Mouse (Mus musculus) testis, adult 2 months (tissue): ENCODE results near the gene Olfm2. TPM values are rescaled to one million over a fixed set of nuclear protein-coding genes. Genes with fewer than 3 reads are reported as not detected.

ENCODE experiments used
- H3K27ac ChIP-seq: fragments of 200-500 bp; 2 replicates; pipeline ENCODE4 v1.5.1; 2012; ENCODE audit warnings: low read depth, low read length; ENCODE audit not compliant: control insufficient read depth, insufficient read depth
- H3K27me3 ChIP-seq: fragments of 200-500 bp; 2 replicates; pipeline ENCODE4 v1.6.1; 2012; ENCODE audit warnings: mild to moderate bottlenecking, low read length, moderate library complexity; ENCODE audit not compliant: control insufficient read depth, insufficient read depth
- H3K36me3 ChIP-seq: fragments of 200-500 bp; 2 replicates; pipeline ENCODE4 v1.6.1; 2012; ENCODE audit warnings: mild to moderate bottlenecking, low read length; ENCODE audit not compliant: control insufficient read depth, insufficient read depth
- H3K4me1 ChIP-seq: fragments of 200-500 bp; 2 replicates; pipeline ENCODE4 v1.6.1; 2012; ENCODE audit warnings: low read length; ENCODE audit not compliant: control insufficient read depth, insufficient read depth
- H3K4me3 ChIP-seq: fragments of 200-500 bp; 2 replicates; pipeline ENCODE4 v1.5.1; 2012; ENCODE audit warnings: low read depth, mild to moderate bottlenecking, low read length, moderate library complexity, mixed read lengths; ENCODE audit not compliant: control insufficient read depth
- CTCF ChIP-seq: fragments of 200-500 bp; IDR thresholded peaks from 2 replicates; pipeline ENCODE4 v1.5.1; 2012; ENCODE audit warnings: low read depth, mild to moderate bottlenecking, inconsistent platforms, low read length, moderate library complexity; ENCODE audit not compliant: control insufficient read depth, insufficient read depth, insufficient replicate concordance
- POLR2A ChIP-seq: fragments of 200-500 bp; IDR thresholded peaks from 2 replicates; pipeline ENCODE4 v1.6.1; 2012; ENCODE audit warnings: low read depth, mild to moderate bottlenecking, inconsistent platforms, low read length, moderate library complexity; ENCODE audit not compliant: control insufficient read depth
- polyA plus RNA-seq: library from polyadenylated mRNA; depleted of rRNA; stranded (reverse); fragments of >200 nt; gene quantifications from 2 replicates; pipeline ENCODE4 v1.2.3, GENCODE M21; 2012

Olfm2 gene
- polyA plus RNA-seq, 1 experiment: 3.2 TPM

DNA sequence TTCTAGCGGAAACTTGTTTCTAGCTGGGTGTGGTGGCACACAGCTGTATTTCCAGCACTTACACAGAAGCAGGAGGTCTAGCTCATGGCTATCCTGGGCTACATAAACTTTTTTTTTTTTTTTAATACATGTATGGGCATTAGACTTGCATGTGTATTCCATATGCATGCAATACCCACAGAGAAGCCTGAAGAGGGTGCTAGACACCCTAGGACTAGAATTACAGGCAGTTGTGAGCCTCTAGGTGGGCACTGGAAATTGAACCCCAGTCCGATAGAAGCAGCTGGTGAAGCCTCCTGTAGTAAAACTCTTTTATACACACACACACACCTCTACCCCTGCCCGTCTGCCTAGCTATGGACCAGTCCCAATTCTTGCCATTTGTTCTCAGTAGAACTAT lies 92.3 kb downstream of the Olfm2 start:
- no peaks in the 10 kb centered on the region for H3K27me3 ChIP-seq
- H3K4me3 ChIP-seq: peak overlapping the region; percentile 25; the same call in 1 of the 2 replicates
- no peaks in the 10 kb centered on the region; the same call in none of the 2 replicates for H3K4me1 ChIP-seq
- TF ChIP-seq POLR2A (no peak), CTCF (no peak)
- no peak overlapping the region for H3K27ac ChIP-seq
- peaks cover 2% of the 10 kb centered on the region; the same call in 1 of the 2 replicates for H3K36me3 ChIP-seq

GRCm38 (mm10) chr9:20652260-20652658 lies 93.9 kb downstream of the Olfm2 start:
- Histone ChIP-seq H3K36me3 (no peaks in the 10 kb centered on the region; the same call in 1 of the 2 replicates), H3K4me1 (no peaks in the 10 kb centered on the region; the same call in none of the 2 replicates), H3K27ac (peak overlapping the region; percentile 85), H3K4me3 (peak overlapping the region; percentile 96), H3K27me3 (no peaks in the 10 kb centered on the region)
- TF ChIP-seq POLR2A: no peak
- no peak for TF ChIP-seq CTCF

DNA sequence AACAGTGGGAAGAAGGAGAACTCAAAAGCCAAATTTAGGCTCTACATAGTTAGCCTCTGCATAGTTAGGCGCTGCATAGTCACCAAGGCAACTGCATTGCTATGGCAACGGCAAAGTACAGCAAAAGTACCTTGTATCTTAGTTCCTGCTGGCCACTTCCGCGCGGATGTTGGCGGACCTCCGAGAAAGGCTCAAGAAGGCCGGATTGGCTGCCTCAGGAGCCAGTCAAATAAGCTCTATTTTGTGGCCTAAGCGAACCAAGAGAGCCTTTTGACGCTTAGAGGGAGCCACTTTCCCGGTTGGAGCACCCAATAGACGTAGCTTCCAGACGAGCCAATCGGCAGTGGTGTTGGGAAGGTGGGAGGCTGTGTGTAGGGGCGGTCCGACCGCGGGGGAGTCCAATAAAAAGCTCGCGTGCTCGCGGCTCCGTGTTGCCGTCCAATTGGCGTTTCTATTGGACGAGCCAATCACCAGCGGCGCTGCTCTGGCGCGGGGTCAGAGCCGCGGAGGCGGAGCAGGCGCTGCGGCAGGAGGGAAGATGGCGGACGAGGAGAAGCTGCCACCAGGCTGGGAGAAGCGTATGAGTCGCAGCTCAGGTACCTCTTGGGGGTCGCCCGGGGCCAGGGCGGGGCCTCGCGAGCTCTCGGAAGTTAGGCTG lies 94.4 kb downstream of the Olfm2 start, which contains the start of gene Pin1:
TSS of gene Pin1 (plus strand) at position 494 of the 658 bp plus-strand sequence.
- Histone ChIP-seq H3K36me3 (no peaks in the 10 kb centered on the region; the same call in 1 of the 2 replicates), H3K4me1 (no peaks in the 10 kb centered on the region; the same call in none of the 2 replicates), H3K27me3 (no peaks in the 10 kb centered on the region), H3K4me3 (peak within 1 kb of the TSS; percentile 96), H3K27ac (peak within 1 kb of the TSS; percentile 92)
- no peak for TF ChIP-seq CTCF
- peak; percentile 80 for TF ChIP-seq POLR2A

GRCm38 (mm10) chr9:20645121-20645520 lies 101.0 kb downstream of the Olfm2 start:
- Histone ChIP-seq H3K4me3 (peak overlapping the region; percentile 96), H3K36me3 (no peaks in the 10 kb centered on the region; the same call in none of the 2 replicates), H3K27me3 (no peaks in the 10 kb centered on the region), H3K4me1 (peaks cover 5% of the 10 kb centered on the region), H3K27ac (peak overlapping the region; percentile 92)
- TF ChIP-seq POLR2A (no peak), CTCF (no peak)

DNA sequence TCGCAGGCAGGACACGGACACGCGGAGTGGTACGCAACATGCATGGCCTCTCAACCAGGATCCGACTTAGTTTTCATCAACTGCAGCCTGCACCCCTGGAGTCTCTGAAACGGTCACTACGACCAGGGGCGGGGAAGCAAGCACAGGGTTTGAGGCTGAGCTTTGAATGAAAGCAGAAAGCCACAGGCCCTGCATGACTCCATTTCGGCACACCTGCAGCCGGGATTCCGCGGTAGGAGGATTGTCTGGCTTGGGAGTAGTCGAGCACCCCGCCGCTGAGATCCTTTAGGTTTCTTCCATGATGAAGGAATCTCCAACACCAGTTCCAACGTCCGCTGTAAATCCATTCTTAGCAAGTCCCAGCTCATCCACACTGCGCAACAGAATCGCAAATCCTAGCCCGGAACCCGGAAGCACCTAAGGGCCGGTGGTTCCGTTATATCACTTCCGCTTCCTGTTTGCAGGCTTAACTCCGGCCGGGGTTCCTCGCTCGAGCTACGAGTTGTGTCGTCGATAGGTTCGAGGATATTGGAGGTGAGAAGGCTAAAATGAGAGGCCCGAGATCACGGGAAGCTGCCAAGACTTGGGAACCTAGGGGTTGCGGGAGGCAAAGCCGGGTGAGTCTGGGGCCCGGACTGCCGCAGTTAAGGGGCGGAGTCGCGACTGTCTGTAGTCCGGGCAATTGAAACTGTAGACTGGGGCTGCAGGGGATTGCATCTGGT lies 101.6 kb downstream of the Olfm2 start, which contains the start of gene Fbxl12:
TSS of gene Fbxl12 (minus strand) at position 408 of the 722 bp plus-strand sequence.
- no peak for TF ChIP-seq CTCF
- TF ChIP-seq POLR2A: peak; percentile 69
- Histone ChIP-seq H3K4me1 (peaks cover 5% of the 10 kb centered on the region), H3K27me3 (no peaks in the 10 kb centered on the region), H3K36me3 (no peaks in the 10 kb centered on the region; the same call in none of the 2 replicates), H3K27ac (peak within 1 kb of the TSS; percentile 92), H3K4me3 (peak within 1 kb of the TSS; percentile 96)

DNA sequence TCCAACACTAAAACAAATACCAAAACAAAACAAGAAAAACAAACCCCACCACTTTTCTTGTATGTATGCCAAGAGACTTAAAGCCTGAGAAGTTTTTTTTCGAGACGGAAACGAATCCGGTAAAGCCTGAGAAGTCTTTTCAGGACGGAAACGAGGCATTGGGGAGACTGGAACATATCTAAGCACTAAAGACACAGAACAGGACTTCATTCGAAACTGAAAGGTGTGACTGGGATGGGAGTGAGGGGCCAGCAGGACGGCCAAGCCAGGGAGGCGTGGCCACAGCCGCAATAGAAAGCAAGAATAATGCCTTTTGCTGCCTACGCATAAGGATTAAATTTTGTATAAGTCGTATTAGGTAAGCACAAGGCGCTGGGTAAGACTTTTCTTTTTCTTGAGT lies 102.4 kb downstream of the Olfm2 start:
- peak overlapping the region; percentile 92 for H3K27ac ChIP-seq
- peak overlapping the region; percentile 96 for H3K4me3 ChIP-seq
- TF ChIP-seq POLR2A (no peak), CTCF (no peak)

DNA sequence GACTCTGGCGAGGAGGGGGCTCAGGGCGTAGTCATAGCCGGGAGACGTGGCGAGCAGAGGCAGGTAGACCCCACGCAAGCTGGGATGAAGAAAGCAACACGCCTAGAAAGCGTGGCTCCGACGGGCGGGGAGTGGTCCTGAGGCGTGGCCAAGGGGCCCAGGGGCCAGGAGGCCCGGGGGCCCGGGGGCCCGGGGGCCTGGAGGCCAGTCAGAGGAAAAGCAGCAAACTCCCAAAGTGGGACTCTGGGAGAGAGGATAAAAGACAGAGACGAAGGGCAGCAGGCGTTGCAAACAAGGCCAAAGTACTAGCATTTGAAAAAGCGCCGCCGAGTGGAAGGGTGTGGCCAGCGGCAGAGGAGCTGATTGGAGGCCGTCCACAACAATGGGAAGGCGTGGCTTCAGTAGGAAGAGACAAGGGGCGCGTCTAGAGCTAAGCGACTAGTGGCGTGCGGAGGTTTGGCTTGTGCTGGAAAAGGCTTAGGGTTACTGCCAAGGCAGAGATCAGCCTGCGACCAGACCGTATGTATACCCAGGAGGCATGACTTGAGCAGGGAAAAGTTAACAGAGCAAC lies 103.2 kb downstream of the Olfm2 start:
- Histone ChIP-seq H3K27me3 (no peaks in the 10 kb centered on the region), H3K36me3 (peaks cover 3% of the 10 kb centered on the region), H3K4me1 (peaks cover 5% of the 10 kb centered on the region), H3K27ac (peak overlapping the region; percentile 92), H3K4me3 (peak overlapping the region; percentile 96)
- TF ChIP-seq POLR2A (peak; percentile 78), CTCF (peak; percentile 5; the same call in 1 of the 2 replicates)

More for the DNA sequence above, 102.4 kb downstream of the Olfm2 start:
- peaks cover 5% of the 10 kb centered on the region for H3K4me1 ChIP-seq
- no peaks in the 10 kb centered on the region for H3K27me3 ChIP-seq
- peaks cover 3% of the 10 kb centered on the region for H3K36me3 ChIP-seq
